Mouse (Mus musculus) liver, embryonic 15.5 days (tissue): ENCODE measurements around the gene Ptprj. TPM values are rescaled to one million over a fixed set of nuclear protein-coding genes. Genes with fewer than 3 reads are reported as not detected.

Experiments
- ATAC-seq: fragments of 200-750 bp; cut with Nextera tagmentation; 2 replicates; pipeline ENCODE4 v1.8.0; 2017; ENCODE audit warnings: moderate number of reproducible peaks, mild to moderate bottlenecking, moderate library complexity; ENCODE audit not compliant: insufficient read depth
- H3K27ac ChIP-seq: fragments of 300-500 bp; sonication (generic); replicated peaks from 2 replicates; pipeline ENCODE4 v1.5.1; 2015; ENCODE audit warnings: mild to moderate bottlenecking, inconsistent platforms
- H3K27me3 ChIP-seq: fragments of 300-500 bp; sonication (generic); 2 replicates; pipeline ENCODE4 v1.6.1; 2015; ENCODE audit warnings: mild to moderate bottlenecking, inconsistent platforms
- H3K36me3 ChIP-seq: fragments of 300-500 bp; sonication (generic); replicated peaks from 2 replicates; pipeline ENCODE4 v1.6.1; 2015; ENCODE audit warnings: moderate library complexity, mild to moderate bottlenecking, inconsistent platforms
- H3K4me1 ChIP-seq: fragments of 300-500 bp; sonication (generic); replicated peaks from 2 replicates; pipeline ENCODE4 v1.6.1; 2015; ENCODE audit warnings: inconsistent platforms
- H3K4me2 ChIP-seq: fragments of 300-500 bp; sonication (generic); 2 replicates; pipeline ENCODE4 v1.6.1; 2015; ENCODE audit warnings: moderate library complexity, mild to moderate bottlenecking, inconsistent platforms
- H3K4me3 ChIP-seq: fragments of 300-500 bp; sonication (generic); replicated peaks from 2 replicates; pipeline ENCODE4 v1.5.1; 2015; ENCODE audit warnings: mild to moderate bottlenecking, inconsistent platforms
- H3K9ac ChIP-seq: fragments of 300-500 bp; sonication (generic); 2 replicates; pipeline ENCODE4 v1.6.1; 2015; ENCODE audit warnings: moderate library complexity, mild to moderate bottlenecking, inconsistent platforms
- H3K9me3 ChIP-seq: fragments of 300-500 bp; sonication (generic); replicated peaks from 2 replicates; pipeline ENCODE4 v1.6.1; 2016; ENCODE audit warnings: inconsistent platforms
- WGBS: fragments of 180-500 bp; shearing (Covaris S2); methylation state at CpG from one replicate; pipeline ENCODE4 v1.1.7; 2015; ENCODE audit warnings: mixed read lengths; ENCODE audit not compliant: insufficient replicate concordance; 5-methylcytosine and 5-hydroxymethylcytosine counted together
- polyA plus RNA-seq: library from polyadenylated mRNA; unstranded; fragments of >200 nt; fragmentation: Nextera tagmentation; extraction: Ambion mirVana; gene quantifications from 2 replicates; pipeline ENCODE4 v1.2.1, GENCODE M21; 2015

Ptprj gene
- polyA plus RNA-seq, 1 experiment from 2014 or later = 2.0 TPM

DNA sequence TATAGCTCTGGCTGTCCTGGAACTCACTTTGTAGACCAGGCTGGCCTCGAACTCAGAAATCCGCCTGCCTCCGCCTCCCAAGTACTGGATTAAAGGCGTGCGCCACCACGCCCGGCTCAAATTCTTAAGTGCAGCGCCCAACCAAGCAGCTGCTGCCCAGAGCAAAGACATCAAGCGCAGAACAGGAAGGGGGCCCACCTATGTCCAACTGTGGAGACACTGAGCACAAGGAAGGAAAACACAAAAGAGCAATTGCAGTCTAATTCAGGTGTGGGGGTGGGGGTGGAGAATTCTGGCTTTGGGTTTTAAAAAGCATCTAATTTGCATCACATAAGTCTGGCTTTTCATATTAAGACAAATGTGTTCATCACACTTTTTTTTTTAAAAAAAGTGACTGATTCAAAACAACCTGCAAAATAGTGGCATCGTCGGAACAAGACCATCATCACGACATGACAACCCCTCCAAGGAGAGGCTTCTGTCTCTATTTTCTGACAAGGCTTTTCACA, 20.7 kb downstream of the Ptprj start:
- Histone ChIP-seq H3K27ac (peak overlapping the region; percentile 96), H3K4me1 (peaks cover 96% of the 10 kb centered on the region), H3K4me2 (peak overlapping the region; percentile 67), H3K9me3 (no peaks in the 10 kb centered on the region), H3K36me3 (no peaks in the 10 kb centered on the region), H3K4me3 (peak overlapping the region; percentile 15), H3K9ac (peak overlapping the region; percentile 7; the same call in 1 of the 2 replicates), H3K27me3 (no peaks in the 10 kb centered on the region)
- peak; percentile 74 for ATAC-seq
- 13% methylated on average over 12 of the region's 12 CpGs for WGBS

DNA sequence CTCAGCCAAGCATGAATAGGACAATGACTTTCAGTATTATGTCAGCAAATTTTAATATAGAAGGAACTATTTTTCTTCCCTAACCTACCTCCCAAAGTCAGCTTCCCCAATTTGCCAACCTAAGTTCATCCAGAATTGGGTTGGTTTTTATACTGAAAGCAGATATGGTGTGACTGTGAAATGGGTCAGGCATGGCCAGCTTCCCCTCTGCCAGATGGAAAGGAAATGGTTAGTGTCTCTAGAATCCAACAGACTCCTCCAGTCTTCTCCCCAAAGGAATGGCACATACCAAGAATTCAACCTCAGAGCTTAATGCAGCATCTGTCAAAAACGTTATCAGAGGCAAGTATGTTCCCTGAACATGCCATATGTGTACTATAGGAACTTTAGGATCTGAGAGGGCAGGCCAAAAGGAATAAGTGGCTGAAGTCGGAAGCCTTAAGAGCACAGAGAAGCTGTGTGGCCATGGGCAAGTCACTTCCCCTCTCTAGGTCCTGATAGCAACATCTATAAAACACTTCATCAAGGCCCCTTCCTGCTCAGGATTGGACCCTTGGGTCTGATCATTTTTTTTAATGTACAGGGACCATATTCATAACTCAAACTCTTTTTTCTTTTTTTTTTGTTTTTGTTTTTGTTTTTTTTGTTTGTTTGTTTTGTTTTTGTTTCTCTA, 21.3 kb downstream of the Ptprj start:
- Histone ChIP-seq H3K9ac (no peak overlapping the region), H3K27ac (peak overlapping the region; percentile 96)

DNA sequence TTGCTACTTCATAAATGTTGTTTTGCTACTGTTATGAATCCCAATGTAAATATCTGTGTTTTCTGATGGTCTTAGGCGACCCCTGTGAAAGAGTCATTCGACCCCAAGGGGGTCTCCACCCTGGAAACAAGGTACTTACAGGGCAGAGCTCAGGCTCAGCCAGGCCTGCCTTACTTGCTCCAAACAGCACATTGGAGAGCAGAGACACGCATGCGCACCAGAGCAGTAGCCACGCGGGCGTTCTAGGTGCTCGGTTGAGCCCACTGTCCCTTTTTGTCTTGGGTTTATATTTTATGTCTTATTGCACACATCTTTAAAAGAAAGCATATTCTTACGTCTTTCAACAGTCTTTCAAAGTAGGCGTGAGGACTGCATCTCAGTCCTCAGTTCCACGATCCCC, 22.1 kb downstream of the Ptprj start:
- WGBS = 82% methylated on average over 11 of the region's 11 CpGs
- Histone ChIP-seq H3K4me1 (peaks cover 96% of the 10 kb centered on the region), H3K27me3 (no peaks in the 10 kb centered on the region), H3K4me3 (no peak overlapping the region), H3K9ac (0 out of 2 replicates have a peak overlapping the region, but pooled peaks have one; percentile 2), H3K36me3 (no peaks in the 10 kb centered on the region), H3K27ac (peak overlapping the region; percentile 96), H3K9me3 (no peaks in the 10 kb centered on the region), H3K4me2 (peak overlapping the region; percentile 67)
- no peak for ATAC-seq

More for the DNA sequence above, 21.3 kb downstream of the Ptprj start:
- 42% methylated on average over 2 of the region's 2 CpGs for WGBS
- Histone ChIP-seq H3K4me3 (no peak overlapping the region), H3K36me3 (no peaks in the 10 kb centered on the region), H3K4me2 (peak overlapping the region; percentile 67), H3K9me3 (no peaks in the 10 kb centered on the region), H3K27me3 (no peaks in the 10 kb centered on the region), H3K4me1 (peaks cover 96% of the 10 kb centered on the region)
- ATAC-seq = no peak

DNA sequence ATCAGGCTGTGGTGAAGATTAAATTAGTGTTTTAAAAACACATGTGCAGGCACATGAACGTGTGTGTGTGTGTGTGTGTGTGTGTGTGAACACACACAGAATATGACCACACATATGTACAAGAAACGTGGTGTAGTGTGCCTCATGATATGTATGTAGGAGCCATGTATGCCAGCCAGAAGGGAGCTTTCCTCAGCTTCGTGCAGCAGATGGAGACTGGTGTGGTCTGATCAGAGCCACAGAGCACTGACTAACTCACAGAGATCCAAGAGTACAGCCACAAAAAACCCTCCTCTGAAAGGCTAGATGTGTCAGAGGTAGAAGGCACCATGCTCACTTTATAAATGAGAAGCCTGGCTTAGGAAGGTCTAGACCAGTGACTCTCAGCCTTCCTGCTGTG, 22.5 kb downstream of the Ptprj start:
- peaks cover 96% of the 10 kb centered on the region for H3K4me1 ChIP-seq
- no peaks in the 10 kb centered on the region for H3K36me3 ChIP-seq

DNA sequence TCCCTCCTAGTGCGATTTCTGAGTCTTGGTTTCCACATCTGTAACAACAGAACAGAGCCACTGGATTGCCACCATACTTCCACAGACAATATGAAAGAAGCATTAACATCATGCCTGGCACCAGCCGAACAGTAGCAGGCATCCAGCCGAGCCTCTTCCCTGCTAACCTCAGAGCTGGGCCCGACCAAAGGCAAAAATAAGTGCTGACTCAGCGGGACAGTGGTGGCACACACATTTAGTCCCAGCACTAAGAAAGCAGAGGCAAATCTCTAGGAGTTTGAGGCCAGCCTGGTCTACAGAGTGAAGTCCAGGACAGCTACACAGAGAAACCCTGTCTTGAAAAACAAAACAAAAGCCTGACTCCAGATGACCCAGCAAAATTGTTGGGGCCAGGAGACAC, 24.7 kb downstream of the Ptprj start:
- Histone ChIP-seq H3K9me3 (no peaks in the 10 kb centered on the region), H3K4me2 (peak overlapping the region; percentile 23; the same call in 1 of the 2 replicates), H3K4me1 (peaks cover 87% of the 10 kb centered on the region), H3K9ac (0 out of 2 replicates have a peak overlapping the region, but pooled peaks have one; percentile 4), H3K4me3 (no peak overlapping the region), H3K27ac (peak overlapping the region; percentile 55), H3K27me3 (no peaks in the 10 kb centered on the region), H3K36me3 (no peaks in the 10 kb centered on the region)
- no peak for ATAC-seq
- 39% methylated on average over 5 of the region's 5 CpGs for WGBS

More for the DNA sequence above, 22.5 kb downstream of the Ptprj start:
- WGBS = 53% methylated on average over 3 of the region's 3 CpGs
- no peaks in the 10 kb centered on the region for H3K9me3 ChIP-seq
- H3K4me3 ChIP-seq = no peak overlapping the region
- H3K4me2 ChIP-seq = no peak overlapping the region
- ATAC-seq = no peak
- H3K9ac ChIP-seq = no peak overlapping the region
- peak overlapping the region; percentile 96; the same call in 1 of the 2 replicates for H3K27ac ChIP-seq
- H3K27me3 ChIP-seq = no peaks in the 10 kb centered on the region

DNA sequence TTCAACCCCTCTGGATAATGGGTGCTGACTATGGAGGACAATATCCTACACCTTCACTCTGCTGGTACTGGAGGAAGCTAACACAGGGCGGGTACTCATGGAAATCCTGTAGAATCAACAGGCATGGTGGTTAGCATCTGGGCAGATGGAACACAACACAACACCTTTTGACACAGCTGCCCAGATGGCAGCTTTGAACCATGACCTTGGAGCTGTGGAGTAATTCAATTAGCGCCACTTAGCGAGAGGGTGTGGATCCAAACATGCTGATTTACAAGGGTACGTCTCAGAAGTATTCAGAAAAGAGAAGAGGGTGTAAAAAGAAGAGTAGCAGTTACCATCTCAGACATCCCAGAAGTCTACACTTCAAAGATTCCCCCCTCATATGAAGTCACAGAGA, 25.6 kb downstream of the Ptprj start:
- Histone ChIP-seq H3K27me3 (no peaks in the 10 kb centered on the region), H3K9ac (no peak overlapping the region), H3K4me3 (no peak overlapping the region), H3K4me1 (peaks cover 85% of the 10 kb centered on the region), H3K4me2 (no peak overlapping the region), H3K36me3 (no peaks in the 10 kb centered on the region), H3K9me3 (no peaks in the 10 kb centered on the region), H3K27ac (peak overlapping the region; percentile 55)
- no peak for ATAC-seq
- 84% methylated on average over 4 of the region's 4 CpGs for WGBS

DNA sequence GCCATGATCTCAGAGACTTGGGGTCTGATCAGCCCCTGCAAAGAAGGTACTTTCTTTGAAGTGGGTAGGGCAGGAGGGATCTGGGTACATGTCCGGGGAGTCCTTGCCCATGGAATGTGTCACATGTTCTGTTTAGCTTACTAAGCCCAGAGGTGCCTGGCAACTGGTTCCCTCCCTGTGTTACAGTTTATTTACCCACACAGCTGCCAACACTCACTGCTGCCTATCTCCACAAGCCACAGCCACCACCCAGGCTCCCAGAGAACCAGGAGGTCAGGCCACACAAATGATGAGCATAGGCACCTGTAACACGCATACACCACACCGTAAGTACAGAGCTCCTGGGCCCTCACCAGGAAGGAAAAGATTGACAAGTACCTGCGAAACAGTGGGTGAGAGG, 26.6 kb downstream of the Ptprj start:
- Histone ChIP-seq H3K4me3 (no peak overlapping the region), H3K9ac (no peak overlapping the region), H3K4me2 (no peak overlapping the region), H3K36me3 (no peaks in the 10 kb centered on the region), H3K27me3 (no peaks in the 10 kb centered on the region), H3K4me1 (peaks cover 85% of the 10 kb centered on the region), H3K27ac (peak overlapping the region; percentile 56), H3K9me3 (no peaks in the 10 kb centered on the region)
- 42% methylated on average over 4 of the region's 4 CpGs for WGBS
- ATAC-seq = peak; percentile 69

DNA sequence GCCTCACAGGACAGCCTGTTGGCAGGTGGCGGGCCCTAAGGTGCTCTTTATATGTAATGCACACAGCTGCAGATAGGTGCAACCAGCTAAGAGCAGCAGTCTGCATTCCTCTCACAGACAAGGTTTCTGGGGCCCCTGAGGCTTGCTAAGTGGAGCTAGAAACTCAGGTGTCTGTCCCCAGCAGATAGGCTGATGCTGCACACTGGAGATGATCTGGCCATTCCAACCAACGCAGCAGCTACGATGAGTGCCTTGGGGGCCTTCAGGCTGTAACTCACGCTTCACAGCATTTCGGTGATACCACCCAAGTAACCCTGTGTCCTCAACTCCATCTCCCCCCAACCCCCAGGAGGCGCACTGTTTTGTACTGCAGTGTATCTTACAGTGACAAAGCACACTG, 29.8 kb downstream of the Ptprj start:
- H3K9me3 ChIP-seq = no peaks in the 10 kb centered on the region
- H3K36me3 ChIP-seq = no peaks in the 10 kb centered on the region
- no peak overlapping the region for H3K9ac ChIP-seq
- H3K4me3 ChIP-seq = no peak overlapping the region
- H3K4me1 ChIP-seq = peaks cover 62% of the 10 kb centered on the region
- 55% methylated on average over 6 of the region's 6 CpGs for WGBS
- no peak overlapping the region for H3K4me2 ChIP-seq
- H3K27me3 ChIP-seq = no peaks in the 10 kb centered on the region
- H3K27ac ChIP-seq = no peak overlapping the region
- ATAC-seq = no peak

DNA sequence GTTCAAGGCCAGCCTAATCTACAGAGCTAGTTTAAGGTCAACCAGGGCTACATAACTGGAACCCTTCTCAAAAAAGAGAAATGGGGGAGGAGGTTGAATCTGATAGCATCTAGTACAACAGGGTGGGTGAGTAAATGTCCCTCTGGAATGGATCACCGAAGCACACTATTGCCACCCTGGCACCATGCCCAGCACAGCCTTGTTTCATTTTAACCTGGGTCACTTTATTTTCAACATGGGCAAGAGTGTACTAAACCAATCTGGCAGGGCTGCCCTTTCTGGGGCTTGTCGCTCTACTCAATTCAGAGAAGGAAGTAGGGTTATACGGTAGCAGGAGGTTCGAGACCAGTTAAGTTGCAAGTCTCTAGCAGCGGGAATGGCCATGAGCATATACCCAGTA, 31.9 kb downstream of the Ptprj start:
- no peak for ATAC-seq
- Histone ChIP-seq H3K4me3 (no peak overlapping the region), H3K27me3 (no peaks in the 10 kb centered on the region), H3K27ac (no peak overlapping the region), H3K9me3 (no peaks in the 10 kb centered on the region), H3K36me3 (no peaks in the 10 kb centered on the region), H3K9ac (no peak overlapping the region), H3K4me1 (peaks cover 41% of the 10 kb centered on the region), H3K4me2 (no peak overlapping the region)
- 72% methylated on average over 5 of the region's 5 CpGs for WGBS

DNA sequence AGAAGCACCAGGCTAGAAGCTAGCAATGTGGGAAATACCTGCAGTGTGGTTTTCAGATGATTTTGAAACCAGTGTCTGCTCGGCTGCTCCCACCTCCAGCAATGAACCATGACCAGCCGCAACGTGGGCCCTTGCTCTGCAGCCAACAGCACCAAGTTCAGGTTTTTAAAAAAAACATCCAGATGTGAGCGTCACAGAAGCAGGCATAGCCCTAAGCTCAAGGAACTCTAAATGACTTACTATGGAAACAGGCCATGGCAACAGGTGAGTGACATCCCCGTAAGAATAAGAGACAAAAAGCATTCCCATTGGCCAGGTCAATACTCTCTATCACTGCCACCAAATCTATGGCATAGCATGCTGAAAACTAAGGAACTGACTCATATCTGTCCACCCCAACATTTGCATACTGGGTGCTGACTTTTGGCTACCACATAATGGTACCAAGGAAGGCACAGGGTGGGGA, 33.3 kb downstream of the Ptprj start:
- Histone ChIP-seq H3K27ac (no peak overlapping the region), H3K9me3 (no peaks in the 10 kb centered on the region), H3K4me2 (no peak overlapping the region), H3K4me1 (peaks cover 44% of the 10 kb centered on the region), H3K27me3 (no peaks in the 10 kb centered on the region), H3K36me3 (no peaks in the 10 kb centered on the region), H3K9ac (no peak overlapping the region), H3K4me3 (no peak overlapping the region)
- 68% methylated on average over 5 of the region's 5 CpGs for WGBS
- ATAC-seq = no peak

DNA sequence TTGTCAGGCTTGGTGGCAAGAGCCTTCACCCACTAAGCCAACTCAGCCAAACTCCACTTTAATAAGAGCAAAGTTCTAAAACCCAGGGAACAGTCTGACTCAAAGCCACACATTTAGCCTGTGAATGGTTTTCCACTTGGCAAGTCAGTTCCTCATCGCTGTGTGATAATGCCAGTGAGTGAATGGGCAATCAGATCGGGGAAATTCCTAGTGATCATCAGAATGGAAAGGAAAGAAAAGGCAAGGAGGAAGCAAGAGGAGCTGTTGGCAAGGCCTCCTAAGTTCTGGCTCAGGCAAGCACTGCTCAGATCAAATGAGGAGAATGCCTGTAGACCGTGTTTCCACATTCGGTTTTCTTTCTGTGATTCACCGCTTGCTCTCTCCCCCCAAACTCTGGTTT, 35.2 kb downstream of the Ptprj start:
- Histone ChIP-seq H3K4me1 (peaks cover 32% of the 10 kb centered on the region), H3K36me3 (no peaks in the 10 kb centered on the region), H3K9ac (no peak overlapping the region), H3K4me3 (no peak overlapping the region), H3K4me2 (no peak overlapping the region), H3K27ac (no peak overlapping the region), H3K9me3 (no peaks in the 10 kb centered on the region), H3K27me3 (no peaks in the 10 kb centered on the region)
- ATAC-seq = no peak
- 78% methylated on average over 5 of the region's 5 CpGs for WGBS
